Mouse (Mus musculus): ENCODE data around the gene Dscaml1.

DNA sequence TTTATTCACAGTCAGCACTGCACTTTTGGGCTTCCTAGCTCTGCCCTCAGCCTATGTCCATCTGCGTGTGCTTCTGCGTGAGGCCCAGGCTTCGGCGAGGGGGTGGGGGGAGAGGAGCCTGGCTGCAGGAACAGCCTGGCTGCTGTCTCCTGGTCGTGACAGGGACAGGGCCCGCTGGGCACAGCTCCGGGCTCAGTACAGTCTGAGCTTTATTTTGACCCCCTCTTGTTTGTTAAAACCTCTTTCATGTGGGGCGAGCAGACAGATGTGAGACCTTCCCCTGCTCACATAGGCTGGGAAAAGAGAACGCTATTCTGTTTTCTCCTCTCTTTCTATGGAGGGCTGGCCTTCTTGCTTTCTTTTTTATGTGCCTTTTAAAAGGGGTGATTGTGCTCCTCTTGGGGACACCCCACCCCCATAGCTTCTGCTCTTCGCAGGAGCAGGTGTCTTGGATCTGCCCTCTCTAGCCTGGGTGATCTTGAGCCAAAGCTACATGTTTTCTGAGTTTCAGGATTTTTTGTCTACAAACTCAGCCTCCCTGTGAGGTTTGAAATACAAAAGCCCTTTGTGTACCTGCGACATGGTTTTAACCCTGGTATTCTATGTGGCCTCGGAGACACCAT is 60.9 kb downstream of the Dscaml1 start:
- no peak for TF ChIP-seq CTCF (IDR thresholded peaks at IDR 0.05; ENCODE audit: extremely low read depth, insufficient read length, insufficient replicate concordance, low read depth, low read length)
- no peak for TF ChIP-seq POLR2A (IDR thresholded peaks at IDR 0.05; ENCODE audit: low read depth, low read length)

Data from small intestine, adult 2 months (tissue).